Mouse (Mus musculus): ENCODE data around the gene Rab21.
A peak's percentile ranks its signal among the peaks of the same experiment; 100 is the strongest.

The Rab21 gene

GRCm38 (mm10) chr10:115270612-115271390 lies 44.6 kb downstream of the Rab21 start:
- DNase-seq = no peak

- no peak for DNase-seq
These were observed 52.4 kb downstream of the Rab21 start for GRCm38 (mm10) chr10:115262926-115263562.

GRCm38 (mm10) chr10:115262261-115262660 lies 53.1 kb downstream of the Rab21 start:
- DNase-seq = no peak

GRCm38 (mm10) chr10:115261428-115261827 lies 54.0 kb downstream of the Rab21 start:
- DNase-seq = no peak

GRCm38 (mm10) chr10:115256162-115256561 lies 59.2 kb downstream of the Rab21 start:
- no peak for DNase-seq

GRCm38 (mm10) chr10:115253521-115253920 lies 61.9 kb downstream of the Rab21 start:
- DNase-seq = no peak

- no peak for DNase-seq
These were observed 63.1 kb downstream of the Rab21 start for GRCm38 (mm10) chr10:115252321-115252757.

- peak; percentile 97 for DNase-seq
These were observed 64.1 kb downstream of the Rab21 start, which contains the start of gene Tbc1d15 for GRCm38 (mm10) chr10:115251088-115251934. TSS of gene Tbc1d15 (minus strand) at chr10:115251467.

- DNase-seq = no peak
These were observed 64.9 kb downstream of the Rab21 start for GRCm38 (mm10) chr10:115250235-115251087.

GRCm38 (mm10) chr10:115248041-115248440 lies 67.4 kb downstream of the Rab21 start:
- no peak for DNase-seq

- no peak for DNase-seq
These were observed 69.9 kb downstream of the Rab21 start for GRCm38 (mm10) chr10:115245488-115245887.

GRCm38 (mm10) chr10:115241082-115241595 lies 74.3 kb downstream of the Rab21 start:
- DNase-seq = no peak

- DNase-seq = no peak
These were observed 77.5 kb downstream of the Rab21 start for GRCm38 (mm10) chr10:115237931-115238330.
